ENCODE assay signal across 31 mouse cellular contexts in genomic region chr5:111704326-111704725, GRCm38 (mm10). TPM values are rescaled to one million over a fixed set of nuclear protein-coding genes. Genes with fewer than 3 reads are reported as not detected.
DNase-seq lines count a peak whose midpoint lies in the region; ATAC-seq and TF ChIP-seq lines count a peak whose summit lies in the region.
"Had no signal": no experiment of that assay in that cellular context is flagged by ENCODE, and none has a peak within 500 bp of the region (broad histone marks: within the 10 kb centered on the region; RNA-seq: fewer than 3 reads in every experiment).

No protein-coding gene starts in this region.

- no peaks in the 10 kb centered on the region for H3K36me3 ChIP-seq in forebrain, embryonic 12.5 days (replicated peaks)
- no peaks in the 10 kb centered on the region for H3K36me3 ChIP-seq in forebrain, embryonic 10.5 days (replicated peaks)
- no peaks in the 10 kb centered on the region for H3K36me3 ChIP-seq in hindbrain, embryonic 13.5 days
- H3K36me3 ChIP-seq in hindbrain, embryonic 11.5 days (ENCODE audit: control insufficient read depth, insufficient read depth, low read length): no peaks in the 10 kb centered on the region
- H3K36me3 ChIP-seq in midbrain, embryonic 13.5 days: no peaks in the 10 kb centered on the region
- no peaks in the 10 kb centered on the region for H3K36me3 ChIP-seq in midbrain, embryonic 11.5 days (ENCODE audit: control insufficient read depth, insufficient read depth, low read length)
- no peaks in the 10 kb centered on the region for H3K36me3 ChIP-seq in midbrain, postnatal 0 days (ENCODE audit: insufficient read depth, low read length)
- H3K36me3 ChIP-seq: embryonic facial prominence, embryonic 15.5 days; G1E; heart, embryonic 10.5 days had no signal

- no peak for TF ChIP-seq CTCF in midbrain, postnatal 0 days (IDR thresholded peaks at IDR 0.05)

- peak overlapping the region; percentile 26; the same call in 1 of the 2 replicates for H3K27ac ChIP-seq in forebrain, embryonic 12.5 days
- no peak overlapping the region for H3K27ac ChIP-seq in forebrain, embryonic 10.5 days
- H3K27ac ChIP-seq in hindbrain, embryonic 13.5 days: peak overlapping the region; percentile 25; the same call in 1 of the 2 replicates
- no peak overlapping the region for H3K27ac ChIP-seq in hindbrain, embryonic 11.5 days (ENCODE audit: low read depth, low read length)
- H3K27ac ChIP-seq in midbrain, embryonic 13.5 days: peak overlapping the region; percentile 32; the same call in 1 of the 2 replicates
- no peak overlapping the region for H3K27ac ChIP-seq in midbrain, embryonic 11.5 days (ENCODE audit: low read depth, low read length)
- 0 out of 2 replicates have a peak overlapping the region, but pooled peaks have one; percentile 13 for H3K27ac ChIP-seq in midbrain, postnatal 0 days (ENCODE audit: low read depth, low read length)
- H3K27ac ChIP-seq: embryonic facial prominence, embryonic 15.5 days; heart, embryonic 10.5 days had no signal

- 81% methylated on average over 11 of the region's 11 CpGs for WGBS in forebrain, embryonic 12.5 days
- 91% methylated on average over 11 of the region's 11 CpGs for WGBS in forebrain, embryonic 10.5 days
- WGBS in hindbrain, embryonic 13.5 days: 69% methylated on average over 11 of the region's 11 CpGs
- 84% methylated on average over 11 of the region's 11 CpGs for WGBS in hindbrain, embryonic 11.5 days
- WGBS in midbrain, embryonic 13.5 days: 76% methylated on average over 11 of the region's 11 CpGs
- 89% methylated on average over 11 of the region's 11 CpGs for WGBS in midbrain, embryonic 11.5 days
- WGBS in midbrain, postnatal 0 days: 50% methylated on average over 11 of the region's 11 CpGs

- no peak for ATAC-seq in forebrain, embryonic 12.5 days (ENCODE audit: low FRiP score)
- no peak for ATAC-seq in hindbrain, embryonic 13.5 days (ENCODE audit: low FRiP score)
- no peak for ATAC-seq in hindbrain, embryonic 11.5 days (ENCODE audit: low FRiP score)
- ATAC-seq in midbrain, embryonic 13.5 days: no peak
- ATAC-seq in midbrain, embryonic 11.5 days (ENCODE audit: low FRiP score): no peak
- no peak for ATAC-seq in midbrain, postnatal 0 days (ENCODE audit: low FRiP score)
- ATAC-seq: CD4-positive, CD25-positive, alpha-beta regulatory T cell, adult 4 months had no signal

- DNase-seq in forebrain, embryonic 10.5 days (ENCODE audit: extremely low spot score, low spot score): no peak
- no peak for DNase-seq in hindbrain, embryonic 11.5 days (ENCODE audit: low spot score)
- no peak for DNase-seq in midbrain, embryonic 11.5 days (ENCODE audit: low spot score, missing footprints)
- DNase-seq in midbrain, postnatal 0 days (ENCODE audit: low spot score): no peak
- DNase-seq: adrenal gland, adult 8-10 months; adrenal gland, postnatal 36 days; B cell, adult 2 months; cerebellum, adult 11 months; cerebellum, adult 8-10 months; cerebellum, postnatal 14 days; embryo, embryonic 11 days; gastrocnemius, postnatal 10 days; heart, adult 18-20 months; heart, postnatal 10 days; heart, postnatal 4 days had no signal

- H3K4me3 ChIP-seq in forebrain, embryonic 12.5 days (replicated peaks): no peak overlapping the region
- no peak overlapping the region for H3K4me3 ChIP-seq in forebrain, embryonic 10.5 days
- no peak overlapping the region for H3K4me3 ChIP-seq in hindbrain, embryonic 13.5 days
- H3K4me3 ChIP-seq in hindbrain, embryonic 11.5 days (ENCODE audit: low read depth, low read length): no peak overlapping the region
- H3K4me3 ChIP-seq in midbrain, embryonic 13.5 days (replicated peaks): no peak overlapping the region
- no peak overlapping the region for H3K4me3 ChIP-seq in midbrain, embryonic 11.5 days (ENCODE audit: low read depth, low read length)
- no peak overlapping the region for H3K4me3 ChIP-seq in midbrain, postnatal 0 days (ENCODE audit: low read depth, low read length)
- H3K4me3 ChIP-seq: embryonic facial prominence, embryonic 15.5 days; erythroblast, embryonic 14.5 days; forebrain, embryonic 13.5 days; heart, embryonic 10.5 days had no signal

- no peaks in the 10 kb centered on the region for H3K9me3 ChIP-seq in forebrain, embryonic 12.5 days
- no peaks in the 10 kb centered on the region for H3K9me3 ChIP-seq in forebrain, embryonic 10.5 days
- H3K9me3 ChIP-seq in hindbrain, embryonic 13.5 days: no peaks in the 10 kb centered on the region
- H3K9me3 ChIP-seq in hindbrain, embryonic 11.5 days (ENCODE audit: control insufficient read depth, low read length): no peaks in the 10 kb centered on the region
- H3K9me3 ChIP-seq in midbrain, embryonic 13.5 days: no peaks in the 10 kb centered on the region
- no peaks in the 10 kb centered on the region for H3K9me3 ChIP-seq in midbrain, embryonic 11.5 days (ENCODE audit: control insufficient read depth, low read length)
- H3K9me3 ChIP-seq in midbrain, postnatal 0 days (ENCODE audit: low read length): no peaks in the 10 kb centered on the region
- H3K9me3 ChIP-seq: embryonic facial prominence, embryonic 15.5 days; forebrain, embryonic 13.5 days; heart, embryonic 10.5 days had no signal

- peaks cover 52% of the 10 kb centered on the region for H3K4me1 ChIP-seq in forebrain, embryonic 12.5 days
- peaks cover 56% of the 10 kb centered on the region for H3K4me1 ChIP-seq in forebrain, embryonic 10.5 days
- H3K4me1 ChIP-seq in hindbrain, embryonic 13.5 days (replicated peaks): peaks cover 57% of the 10 kb centered on the region
- peaks cover 13% of the 10 kb centered on the region for H3K4me1 ChIP-seq in hindbrain, embryonic 11.5 days (replicated peaks; ENCODE audit: control insufficient read depth, insufficient read depth, low read length)
- peaks cover 54% of the 10 kb centered on the region for H3K4me1 ChIP-seq in midbrain, embryonic 13.5 days (replicated peaks)
- H3K4me1 ChIP-seq in midbrain, embryonic 11.5 days (ENCODE audit: control insufficient read depth, insufficient read depth, low read length): peaks cover 25% of the 10 kb centered on the region
- peaks cover 12% of the 10 kb centered on the region for H3K4me1 ChIP-seq in midbrain, postnatal 0 days (ENCODE audit: insufficient read depth, low read length)

- no peak overlapping the region for H3K4me2 ChIP-seq in forebrain, embryonic 12.5 days
- H3K4me2 ChIP-seq in hindbrain, embryonic 13.5 days: no peak overlapping the region
- H3K4me2 ChIP-seq in hindbrain, embryonic 11.5 days (replicated peaks; ENCODE audit: low read depth, low read length): no peak overlapping the region
- no peak overlapping the region for H3K4me2 ChIP-seq in midbrain, embryonic 13.5 days (replicated peaks)
- no peak overlapping the region for H3K4me2 ChIP-seq in midbrain, embryonic 11.5 days
- no peak overlapping the region for H3K4me2 ChIP-seq in midbrain, postnatal 0 days (ENCODE audit: low read depth, low read length, poor library complexity, severe bottlenecking)
- H3K4me2 ChIP-seq: embryonic facial prominence, embryonic 15.5 days; forebrain, embryonic 13.5 days had no signal

- H3K9ac ChIP-seq in forebrain, embryonic 12.5 days: 0 out of 2 replicates have a peak overlapping the region, but pooled peaks have one; percentile 12
- H3K9ac ChIP-seq in hindbrain, embryonic 13.5 days: no peak overlapping the region
- H3K9ac ChIP-seq in hindbrain, embryonic 11.5 days (ENCODE audit: low read depth, low read length): no peak overlapping the region
- H3K9ac ChIP-seq in midbrain, embryonic 13.5 days (replicated peaks): no peak overlapping the region
- no peak overlapping the region for H3K9ac ChIP-seq in midbrain, embryonic 11.5 days (ENCODE audit: low read length)
- no peak overlapping the region for H3K9ac ChIP-seq in midbrain, postnatal 0 days (replicated peaks; ENCODE audit: low read length, poor library complexity, severe bottlenecking)
- H3K9ac ChIP-seq: embryonic facial prominence, embryonic 15.5 days; forebrain, embryonic 13.5 days had no signal

- H3K27me3 ChIP-seq in forebrain, embryonic 12.5 days: peaks cover 47% of the 10 kb centered on the region
- peaks cover 65% of the 10 kb centered on the region for H3K27me3 ChIP-seq in forebrain, embryonic 10.5 days (ENCODE audit: poor library complexity, severe bottlenecking)
- 0 out of 2 replicates have a peak, but pooled peaks cover 5% of the 10 kb centered on the region for H3K27me3 ChIP-seq in hindbrain, embryonic 13.5 days
- peaks cover 2% of the 10 kb centered on the region; the same call in 1 of the 2 replicates for H3K27me3 ChIP-seq in hindbrain, embryonic 11.5 days (ENCODE audit: control insufficient read depth, insufficient read depth, low read length)
- peaks cover 8% of the 10 kb centered on the region; the same call in 1 of the 2 replicates for H3K27me3 ChIP-seq in midbrain, embryonic 13.5 days
- H3K27me3 ChIP-seq in midbrain, embryonic 11.5 days (ENCODE audit: control insufficient read depth, insufficient read depth, low read length): no peaks in the 10 kb centered on the region
- no peaks in the 10 kb centered on the region for H3K27me3 ChIP-seq in midbrain, postnatal 0 days (ENCODE audit: insufficient read depth, low read length)
- H3K27me3 ChIP-seq: embryonic facial prominence, embryonic 15.5 days had no signal

RNA-seq across cellular contexts. Expression of gene Gm26897, which starts 29.4 kb away (rescaled TPM):
- polyA plus RNA-seq in forebrain, embryonic 12.5 days (2016; fragmentation: Nextera tagmentation; extraction: Ambion mirVana): not detected in 2 replicates
- not detected in 2 replicates for polyA plus RNA-seq in forebrain, embryonic 10.5 days (2016; fragmentation: Nextera tagmentation; extraction: Ambion mirVana)
- polyA plus RNA-seq in hindbrain, embryonic 13.5 days (2015; fragmentation: Nextera tagmentation; extraction: Ambion mirVana): not detected in 2 replicates
- polyA plus RNA-seq in hindbrain, embryonic 11.5 days (2014; fragmentation: Nextera tagmentation; extraction: Ambion mirVana): not detected in 2 replicates
- not detected in 2 replicates for polyA plus RNA-seq in midbrain, embryonic 13.5 days (2015; fragmentation: Nextera tagmentation; extraction: Ambion mirVana)
- polyA plus RNA-seq in midbrain, embryonic 11.5 days (2014; fragmentation: Nextera tagmentation; extraction: Ambion mirVana): not detected in 2 replicates
- total RNA-seq in midbrain, postnatal 0 days (2014; rRNA removed): not detected in 2 replicates
- polyA plus RNA-seq in midbrain, postnatal 0 days (2015; fragmentation: Nextera tagmentation; extraction: Ambion mirVana): not detected in 2 replicates
- total RNA-seq: adrenal gland, adult 8-10 months; adrenal gland, postnatal 36 days; common myeloid progenitor, adult 5-6 weeks; G1E; gastrocnemius, postnatal 10 days; gastrocnemius, postnatal 4 days; heart, adult 18-20 months; heart, postnatal 10 days; heart, postnatal 4 days had no signal
- polyA plus RNA-seq: brain, embryonic 14.5 days; CD4-positive, CD25-positive, alpha-beta regulatory T cell, adult 4 months; embryonic facial prominence, embryonic 11.5 days; embryonic facial prominence, embryonic 15.5 days; erythroblast, embryonic 14.5 days; forebrain, embryonic 13.5 days; frontal cortex, adult 2 months; G1E; heart, embryonic 10.5 days; heart, embryonic 14.5 days; hindbrain, embryonic 16.5 days had no signal

Comparison
In these comparisons a context has a peak if more than half of its experiments do, and no peak if none do; other contexts are left out.
1. H3K27ac ChIP-seq: peak in forebrain, embryonic 12.5 days (single experiment), hindbrain, embryonic 13.5 days (single experiment), midbrain, embryonic 13.5 days (single experiment) and midbrain, postnatal 0 days (single experiment); none in forebrain, embryonic 10.5 days (single experiment), hindbrain, embryonic 11.5 days (single experiment) and midbrain, embryonic 11.5 days (single experiment).